Mouse (Mus musculus): Measurements from ENCODE around the gene Relch.

Relch gene

DNA sequence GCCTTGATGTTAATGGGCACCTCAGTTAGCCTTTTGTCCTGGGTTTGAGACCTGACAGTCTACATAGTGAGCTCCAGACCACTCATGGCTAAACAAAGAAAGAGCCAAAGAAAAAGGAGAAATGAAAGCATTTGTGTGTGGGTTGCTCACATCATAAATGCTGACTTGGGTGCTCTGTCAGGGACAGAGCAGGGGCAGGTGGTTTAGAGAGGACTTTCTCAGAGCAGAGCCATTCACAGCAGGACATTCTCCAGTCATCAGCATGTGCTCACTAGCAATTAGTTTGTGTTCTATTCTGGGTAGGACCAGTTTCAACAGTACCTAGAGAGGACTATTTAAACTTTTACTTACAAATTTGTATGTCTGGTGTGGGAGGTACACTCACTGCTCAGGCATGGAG, 137.6 kb downstream of the Relch start:
- no peak for DNase-seq

DNA sequence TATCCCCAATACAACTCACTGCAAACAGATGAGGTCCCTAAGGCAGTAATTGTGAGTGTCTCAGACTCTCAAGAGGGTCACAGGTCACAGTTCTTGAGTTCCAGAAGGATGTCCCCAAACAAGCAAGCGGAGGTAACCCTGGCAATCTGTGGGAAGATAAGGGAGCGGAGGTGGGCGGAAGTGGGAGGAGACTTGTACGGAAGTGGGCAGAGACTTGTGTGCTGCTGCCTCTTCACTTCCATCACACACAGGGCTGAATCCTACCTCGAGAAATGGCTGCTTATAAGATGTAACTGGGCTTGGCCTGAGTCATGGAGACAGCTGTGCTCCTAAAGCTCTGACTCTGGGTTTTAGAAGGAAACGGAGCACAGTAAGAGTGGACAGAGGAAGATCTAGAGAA, 139.3 kb downstream of the Relch start:
- no peak for DNase-seq

DNA sequence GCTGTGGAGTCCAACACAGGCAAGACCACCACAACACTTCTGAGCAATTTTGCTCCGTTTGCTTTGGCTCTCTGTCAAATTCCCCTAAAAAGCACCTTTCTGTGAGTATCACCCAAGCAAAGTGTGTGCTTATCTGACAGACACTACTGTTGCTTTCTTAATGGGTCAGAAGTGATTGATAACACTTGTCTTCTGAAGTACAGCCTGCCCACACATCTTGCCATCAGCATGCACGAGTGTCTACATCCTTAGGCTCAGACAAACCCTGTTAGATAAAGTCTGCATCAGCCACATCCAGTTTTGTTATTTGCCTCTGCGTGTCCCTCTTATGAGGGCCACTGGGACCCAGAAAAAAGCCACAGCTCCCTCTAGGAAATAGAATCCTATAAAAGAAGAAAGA, 140.6 kb downstream of the Relch start:
- no peak for DNase-seq
